Comparison of ENCODE assay signal across 25 mouse cellular contexts in the genomic region with DNA sequence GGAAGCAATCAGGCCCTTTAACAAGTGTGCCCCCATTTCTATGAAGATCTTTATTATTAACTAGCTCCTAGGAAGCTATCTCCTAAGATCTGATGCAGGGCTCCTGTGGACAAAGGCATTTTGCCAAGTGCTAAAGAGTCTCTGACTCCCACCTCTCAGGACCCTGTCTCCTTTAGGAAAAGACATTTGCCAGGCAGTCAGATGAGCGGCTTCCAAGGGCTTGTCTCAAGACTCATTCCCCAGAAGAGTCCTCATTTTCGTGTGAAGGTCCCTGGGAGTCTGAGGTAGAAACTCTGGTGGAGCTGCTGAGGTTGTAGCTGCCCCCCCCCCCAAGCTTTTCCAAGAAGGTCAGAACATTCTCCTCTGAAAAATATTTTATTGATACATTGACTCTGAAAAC. TPM values are rescaled to one million over a fixed set of nuclear protein-coding genes. Genes with fewer than 3 reads are reported as not detected.
"Had no signal": no experiment of that assay in that cellular context is flagged by ENCODE, and none has a peak within 500 bp of the region (broad histone marks: within the 10 kb centered on the region; RNA-seq: fewer than 3 reads in every experiment).

No protein-coding gene starts in this region.

- H3K9me3 ChIP-seq: heart, embryonic 12.5 days; hindbrain, embryonic 13.5 days; hindbrain, embryonic 15.5 days; intestine, embryonic 15.5 days; kidney, embryonic 15.5 days; limb, embryonic 13.5 days; limb, embryonic 15.5 days; liver, embryonic 12.5 days had no signal

- H3K36me3 ChIP-seq: heart, embryonic 12.5 days; hindbrain, embryonic 13.5 days; hindbrain, embryonic 15.5 days; intestine, embryonic 15.5 days; kidney, embryonic 15.5 days; limb, embryonic 13.5 days; limb, embryonic 15.5 days; liver, embryonic 12.5 days had no signal

- H3K4me3 ChIP-seq: heart, adult 2 months; heart, embryonic 12.5 days; hindbrain, embryonic 15.5 days; intestine, embryonic 15.5 days; kidney, embryonic 15.5 days; limb, embryonic 15.5 days; liver, embryonic 12.5 days had no signal

- H3K27ac ChIP-seq: heart, adult 2 months; hindbrain, embryonic 13.5 days; hindbrain, embryonic 15.5 days; hindbrain, postnatal 0 days; intestine, embryonic 15.5 days; kidney, embryonic 15.5 days; kidney, postnatal 0 days; limb, embryonic 13.5 days; limb, embryonic 15.5 days; liver, embryonic 12.5 days; liver, embryonic 14.5 days had no signal

- DNase-seq: gastrocnemius, postnatal 14 days; gastrocnemius, postnatal 36 days; heart, adult 2 months; heart, postnatal 10 days; kidney, adult 11 months; kidney, adult 2 months; kidney, adult 9 months; kidney, postnatal 14 days; kidney, postnatal 36 days; layer of hippocampus, adult 9-11 months; layer of hippocampus, postnatal 36 days; left cerebral cortex, postnatal 4 days had no signal

RNA-seq across cellular contexts. Expression of a gene that starts 10.5 kb away (rescaled TPM):
- total RNA-seq: hematopoietic stem cell, adult 5-6 weeks; liver, adult 2 months had no signal
